Mouse (Mus musculus) myocyte (in vitro differentiated cells): ENCODE measurements around the gene Adat3.

Source experiments
- CEBPB ChIP-seq: IDR thresholded peaks from 2 replicates; pipeline ENCODE4 v1.6.1; 2011; ENCODE audit warnings: mild to moderate bottlenecking, moderate library complexity; ENCODE audit not compliant: poor library complexity, insufficient read depth, severe bottlenecking
- E2F4 ChIP-seq: IDR thresholded peaks from one replicate; pipeline ENCODE4 v1.6.1; 2011; ENCODE audit warnings: mild to moderate bottlenecking, control low read depth, moderate library complexity; ENCODE audit not compliant: insufficient read depth
- MAX ChIP-seq: IDR thresholded peaks from one replicate; pipeline ENCODE4 v1.6.1; 2011; ENCODE audit warnings: low read depth, mild to moderate bottlenecking, control low read depth
- MYOD1 ChIP-seq, 3 experiments: IDR thresholded peaks; one replicate each; pipeline ENCODE4 v1.6.1; 2011; ENCODE audit warnings: control low read depth in 2 of 3, low read depth in 2 of 3, mild to moderate bottlenecking in 2 of 3, moderate library complexity in 1 of 3; ENCODE audit not compliant: insufficient read length in 2 of 3, control insufficient read depth in 1 of 3
- MYOG ChIP-seq, 3 experiments: IDR thresholded peaks; one replicate each; pipeline ENCODE4 v1.6.1; 2011; ENCODE audit warnings: control low read depth in 2 of 3, low read depth in 2 of 3, mild to moderate bottlenecking in 2 of 3; ENCODE audit not compliant: insufficient read length in 2 of 3, control insufficient read depth in 1 of 3, insufficient read depth in 1 of 3
- POLR2A ChIP-seq: IDR thresholded peaks from one replicate; pipeline ENCODE4 v1.6.1; 2011; ENCODE audit warnings: low read depth, mild to moderate bottlenecking, control low read depth, moderate library complexity; ENCODE audit not compliant: insufficient read length
- POLR2AphosphoS2 ChIP-seq: IDR thresholded peaks from one replicate; pipeline ENCODE4 v1.6.1; 2011; ENCODE audit warnings: low read depth, control low read depth; ENCODE audit not compliant: insufficient read length
- REST ChIP-seq: IDR thresholded peaks from one replicate; pipeline ENCODE4 v1.6.1; 2011; ENCODE audit warnings: mild to moderate bottlenecking, control low read depth, moderate library complexity; ENCODE audit not compliant: insufficient read depth, insufficient read length
- SRF ChIP-seq: IDR thresholded peaks from one replicate; pipeline ENCODE4 v1.6.1; 2011; ENCODE audit warnings: low read depth; ENCODE audit not compliant: control insufficient read depth, insufficient read length
- TCF12 ChIP-seq: IDR thresholded peaks from one replicate; pipeline ENCODE4 v1.6.1; 2011; ENCODE audit warnings: mild to moderate bottlenecking, control low read depth; ENCODE audit not compliant: poor library complexity, insufficient read depth, severe bottlenecking
- TCF3 ChIP-seq: IDR thresholded peaks from one replicate; pipeline ENCODE4 v1.6.1; 2011; ENCODE audit warnings: low read depth, control low read depth; ENCODE audit not compliant: insufficient read length
- USF1 ChIP-seq: IDR thresholded peaks from one replicate; pipeline ENCODE4 v1.6.1; 2011; ENCODE audit warnings: low read depth, mild to moderate bottlenecking, control low read depth, moderate library complexity

GRCm38 (mm10) chr10:80560621-80561020 is 42.1 kb upstream of the Adat3 start:
- TF ChIP-seq MAX (no peak), POLR2A (no peak), MYOG (IDR thresholded peaks at IDR 0.05; ENCODE audit: control insufficient read depth in 1 of 3, insufficient read depth in 1 of 3, insufficient read length in 2 of 3, low read depth in 2 of 3) (no peak), USF1 (no peak), POLR2AphosphoS2 (no peak), E2F4 (no peak), CEBPB (no peak), TCF3 (no peak), MYOD1 (IDR thresholded peaks at IDR 0.05; ENCODE audit: control insufficient read depth in 1 of 3, insufficient read length in 2 of 3, low read depth in 2 of 3) (no peak), TCF12 (no peak), SRF (no peak), REST (no peak)
